Mouse (Mus musculus): ENCODE results near the gene Mettl15. TPM values are rescaled to one million over a fixed set of nuclear protein-coding genes. Genes with fewer than 3 reads are reported as not detected.
A peak's percentile ranks its signal among the peaks of the same experiment; 100 is the strongest.

Gene Mettl15
- polyA plus RNA-seq (2014; fragmentation: Nextera tagmentation; extraction: Ambion mirVana), result 10.6 and 11.5 TPM in 2 replicates

DNA sequence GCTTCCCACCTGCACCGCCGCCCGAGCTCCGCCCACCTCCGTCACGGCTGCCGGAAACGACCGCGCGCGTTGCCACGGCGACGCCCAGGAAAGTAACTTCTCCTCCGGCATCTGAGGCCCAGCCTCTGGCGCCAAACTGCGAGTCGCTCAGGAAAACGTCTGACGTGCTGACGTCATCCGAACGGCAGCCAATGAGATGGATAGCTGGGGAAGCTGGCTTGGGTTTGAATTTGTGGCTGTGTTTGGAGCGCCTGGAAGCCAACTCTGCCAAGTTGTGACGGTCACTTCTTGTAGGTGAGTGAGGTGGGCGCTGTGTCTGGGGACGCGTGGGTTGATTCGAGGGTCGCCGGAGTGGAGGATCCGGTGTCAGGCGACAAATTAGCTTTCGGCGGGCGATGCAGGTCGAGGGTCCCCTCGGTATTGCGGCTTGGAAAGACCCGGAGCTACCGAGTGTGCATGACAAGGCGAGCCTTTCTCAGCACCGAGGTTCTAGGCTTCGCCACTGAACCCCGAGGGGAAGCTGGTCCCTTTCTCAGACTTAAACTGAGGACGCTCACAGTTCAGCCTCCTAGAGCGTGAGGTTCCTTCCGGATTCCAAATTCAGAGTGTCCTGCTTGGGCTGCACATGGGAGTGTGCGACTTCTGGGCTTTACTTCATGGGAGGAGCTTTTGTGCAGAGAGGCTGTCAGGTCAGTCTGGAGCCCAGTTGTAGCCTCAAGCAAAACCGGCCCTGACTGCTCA lies at the start of gene Mettl15, which contains the start of gene Kif18a:
Gene Mettl15, minus strand, starts transcription at position 149 of the 741 bp plus-strand sequence.
Gene Kif18a, plus strand, starts transcription at position 139 of the 741 bp plus-strand sequence.
- under 1% methylated on average over 51 of the region's 51 CpGs for WGBS

GRCm38 (mm10) chr2:109311369-109311768 lies 30.8 kb upstream of the Mettl15 start:
- H3K27me3 ChIP-seq (ENCODE audit: control insufficient read depth, insufficient read depth, low read length), result no peaks in the 10 kb centered on the region
- no peaks in the 10 kb centered on the region for H3K4me1 ChIP-seq (replicated peaks; ENCODE audit: control insufficient read depth, insufficient read depth, low read length)
- WGBS, result 98% methylated on average over 5 of the region's 5 CpGs
- H3K36me3 ChIP-seq (replicated peaks; ENCODE audit: control insufficient read depth, insufficient read depth), result no peaks in the 10 kb centered on the region
- no peak overlapping the region for H3K4me2 ChIP-seq (replicated peaks)
- no peak overlapping the region for H3K4me3 ChIP-seq (replicated peaks; ENCODE audit: low read length)
- H3K27ac ChIP-seq, result no peak overlapping the region
- no peaks in the 10 kb centered on the region for H3K9me3 ChIP-seq (ENCODE audit: control insufficient read depth, low read length)
- ATAC-seq (ENCODE audit: low FRiP score) (no peak), DNase-seq (ENCODE audit: low spot score) (no peak)
- H3K9ac ChIP-seq, result no peak overlapping the region

More for the DNA sequence above, at the start of gene Mettl15, which contains the start of gene Kif18a:
- H3K4me3 ChIP-seq (replicated peaks; ENCODE audit: low read length), result peak within 1 kb of the TSS; percentile 61
- peak within 1 kb of the TSS; percentile 83 for H3K4me2 ChIP-seq (replicated peaks)
- ATAC-seq (ENCODE audit: low FRiP score), result peak; percentile 99
- H3K9me3 ChIP-seq (ENCODE audit: control insufficient read depth, low read length), result no peaks in the 10 kb centered on the region
- H3K27me3 ChIP-seq (ENCODE audit: control insufficient read depth, insufficient read depth, low read length), result no peaks in the 10 kb centered on the region
- DNase-seq (ENCODE audit: low spot score), result peak; percentile 97
- peak within 1 kb of the TSS; percentile 77 for H3K27ac ChIP-seq
- no peaks in the 10 kb centered on the region for H3K4me1 ChIP-seq (replicated peaks; ENCODE audit: control insufficient read depth, insufficient read depth, low read length)
- H3K36me3 ChIP-seq (replicated peaks; ENCODE audit: control insufficient read depth, insufficient read depth), result no peaks in the 10 kb centered on the region
- H3K9ac ChIP-seq, result peak within 1 kb of the TSS; percentile 69

- ATAC-seq (ENCODE audit: low FRiP score) (no peak), DNase-seq (ENCODE audit: low spot score) (no peak)
- Histone ChIP-seq H3K9me3 (ENCODE audit: control insufficient read depth, low read length) (no peaks in the 10 kb centered on the region), H3K4me3 (replicated peaks; ENCODE audit: low read length) (no peak overlapping the region), H3K9ac (no peak overlapping the region), H3K27ac (no peak overlapping the region), H3K4me2 (replicated peaks) (no peak overlapping the region), H3K36me3 (replicated peaks; ENCODE audit: control insufficient read depth, insufficient read depth) (no peaks in the 10 kb centered on the region), H3K4me1 (replicated peaks; ENCODE audit: control insufficient read depth, insufficient read depth, low read length) (no peaks in the 10 kb centered on the region), H3K27me3 (ENCODE audit: control insufficient read depth, insufficient read depth, low read length) (no peaks in the 10 kb centered on the region)
Observed at GRCm38 (mm10) chr2:109303638-109304037, 23.1 kb upstream of the Mettl15 start.

- H3K4me1 ChIP-seq (replicated peaks; ENCODE audit: control insufficient read depth, insufficient read depth, low read length), result no peaks in the 10 kb centered on the region
- WGBS, result 96% methylated on average over 3 of the region's 3 CpGs
- H3K27ac ChIP-seq, result no peak overlapping the region
- H3K4me3 ChIP-seq (replicated peaks; ENCODE audit: low read length), result no peak overlapping the region
- no peaks in the 10 kb centered on the region for H3K9me3 ChIP-seq (ENCODE audit: control insufficient read depth, low read length)
- H3K27me3 ChIP-seq (ENCODE audit: control insufficient read depth, insufficient read depth, low read length), result no peaks in the 10 kb centered on the region
- H3K36me3 ChIP-seq (replicated peaks; ENCODE audit: control insufficient read depth, insufficient read depth), result no peaks in the 10 kb centered on the region
- no peak overlapping the region for H3K4me2 ChIP-seq (replicated peaks)
- ATAC-seq (ENCODE audit: low FRiP score), result no peak
- no peak for DNase-seq (ENCODE audit: low spot score)
- H3K9ac ChIP-seq, result no peak overlapping the region
Observed at GRCm38 (mm10) chr2:109302234-109302633, 21.7 kb upstream of the Mettl15 start.

DNA sequence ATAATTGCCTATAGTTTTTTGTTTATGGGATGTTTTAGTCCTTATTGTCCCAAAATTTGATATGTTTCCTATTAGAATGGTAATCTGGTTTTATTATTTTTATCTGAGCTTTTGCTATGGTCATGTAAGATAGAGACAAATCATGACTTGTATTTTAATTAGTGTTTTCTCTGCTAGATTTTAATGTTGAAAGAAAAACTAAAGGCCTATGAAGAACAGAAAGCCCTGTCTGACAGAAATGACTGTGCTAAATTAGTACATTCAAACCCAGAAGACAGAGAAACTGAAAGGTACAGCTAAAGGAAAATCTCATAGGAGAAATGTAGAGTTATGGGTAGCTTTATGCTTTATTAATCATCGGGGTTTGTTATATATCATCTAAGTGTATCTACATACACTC lies 17.6 kb upstream of the Mettl15 start:
- no peak overlapping the region for H3K27ac ChIP-seq
- ATAC-seq (ENCODE audit: low FRiP score) (no peak), DNase-seq (ENCODE audit: low spot score) (no peak)
- no peak overlapping the region for H3K4me2 ChIP-seq (replicated peaks)
- no peaks in the 10 kb centered on the region for H3K27me3 ChIP-seq (ENCODE audit: control insufficient read depth, insufficient read depth, low read length)
- no peaks in the 10 kb centered on the region for H3K4me1 ChIP-seq (replicated peaks; ENCODE audit: control insufficient read depth, insufficient read depth, low read length)
- 100% methylated on average over 1 of the region's 1 CpGs for WGBS
- no peaks in the 10 kb centered on the region for H3K36me3 ChIP-seq (replicated peaks; ENCODE audit: control insufficient read depth, insufficient read depth)
- H3K4me3 ChIP-seq (replicated peaks; ENCODE audit: low read length), result no peak overlapping the region
- H3K9ac ChIP-seq, result no peak overlapping the region
- H3K9me3 ChIP-seq (ENCODE audit: control insufficient read depth, low read length), result no peaks in the 10 kb centered on the region

DNA sequence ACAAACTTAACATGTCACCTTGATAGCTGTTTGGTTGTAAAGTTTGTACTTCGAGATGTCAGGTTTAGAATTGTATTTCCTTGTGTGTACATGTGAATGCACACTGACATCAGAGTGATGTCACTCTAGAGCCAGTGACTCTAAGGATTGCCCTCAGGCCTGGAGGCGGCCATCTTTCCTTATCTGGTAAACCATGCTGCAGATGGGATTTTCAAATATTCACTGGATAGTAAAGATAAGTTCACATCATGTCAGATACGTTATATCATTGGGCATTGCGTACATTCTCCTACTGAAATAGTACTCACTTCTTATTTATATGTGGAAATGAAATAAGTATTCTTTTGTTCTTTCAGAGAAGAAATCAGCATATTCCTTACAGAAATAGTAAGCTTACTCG lies 15.7 kb upstream of the Mettl15 start:
- Histone ChIP-seq H3K4me3 (replicated peaks; ENCODE audit: low read length) (no peak overlapping the region), H3K4me1 (replicated peaks; ENCODE audit: control insufficient read depth, insufficient read depth, low read length) (no peaks in the 10 kb centered on the region), H3K27ac (no peak overlapping the region), H3K9ac (no peak overlapping the region), H3K4me2 (replicated peaks) (no peak overlapping the region), H3K27me3 (ENCODE audit: control insufficient read depth, insufficient read depth, low read length) (no peaks in the 10 kb centered on the region), H3K9me3 (ENCODE audit: control insufficient read depth, low read length) (no peaks in the 10 kb centered on the region), H3K36me3 (replicated peaks; ENCODE audit: control insufficient read depth, insufficient read depth) (no peaks in the 10 kb centered on the region)
- ATAC-seq (ENCODE audit: low FRiP score), result no peak
- no peak for DNase-seq (ENCODE audit: low spot score)
- 92% methylated on average over 5 of the region's 5 CpGs for WGBS

GRCm38 (mm10) chr2:109289327-109289726 lies 8.8 kb upstream of the Mettl15 start:
- Histone ChIP-seq H3K9ac (no peak overlapping the region), H3K9me3 (ENCODE audit: control insufficient read depth, low read length) (no peaks in the 10 kb centered on the region), H3K36me3 (replicated peaks; ENCODE audit: control insufficient read depth, insufficient read depth) (no peaks in the 10 kb centered on the region), H3K4me1 (replicated peaks; ENCODE audit: control insufficient read depth, insufficient read depth, low read length) (no peaks in the 10 kb centered on the region), H3K4me2 (replicated peaks) (no peak overlapping the region), H3K27ac (no peak overlapping the region), H3K4me3 (replicated peaks; ENCODE audit: low read length) (no peak overlapping the region), H3K27me3 (ENCODE audit: control insufficient read depth, insufficient read depth, low read length) (no peaks in the 10 kb centered on the region)
- ATAC-seq (ENCODE audit: low FRiP score) (no peak), DNase-seq (ENCODE audit: low spot score) (no peak)
- WGBS, result 95% methylated on average over 6 of the region's 6 CpGs

GRCm38 (mm10) chr2:109284121-109284520 lies 3.6 kb upstream of the Mettl15 start:
- Histone ChIP-seq H3K4me2 (replicated peaks) (no peak overlapping the region), H3K27ac (no peak overlapping the region), H3K9me3 (ENCODE audit: control insufficient read depth, low read length) (no peaks in the 10 kb centered on the region), H3K4me1 (replicated peaks; ENCODE audit: control insufficient read depth, insufficient read depth, low read length) (no peaks in the 10 kb centered on the region), H3K4me3 (replicated peaks; ENCODE audit: low read length) (no peak overlapping the region), H3K27me3 (ENCODE audit: control insufficient read depth, insufficient read depth, low read length) (no peaks in the 10 kb centered on the region), H3K9ac (no peak overlapping the region), H3K36me3 (replicated peaks; ENCODE audit: control insufficient read depth, insufficient read depth) (no peaks in the 10 kb centered on the region)
- DNase-seq (ENCODE audit: low spot score) (no peak), ATAC-seq (ENCODE audit: low FRiP score) (no peak)
- 93% methylated on average over 3 of the region's 3 CpGs for WGBS

DNA sequence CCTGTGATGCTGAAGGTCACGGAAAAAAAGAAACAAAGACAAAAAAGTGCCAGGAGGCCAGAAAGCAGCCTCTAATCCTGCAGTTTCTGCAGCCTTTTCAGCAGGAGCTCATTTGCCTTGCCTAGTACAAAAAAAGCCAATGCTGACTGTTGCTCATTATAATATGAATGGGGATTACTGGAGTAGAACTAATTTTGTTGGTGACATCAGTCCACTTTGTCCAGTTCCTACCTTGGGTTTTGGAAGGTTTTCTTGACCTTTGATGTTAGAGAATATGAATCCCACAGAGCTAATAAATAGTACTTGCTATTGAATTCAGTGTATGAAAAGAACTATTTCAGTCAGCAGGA lies 768 bp upstream of the Mettl15 start:
- Histone ChIP-seq H3K9me3 (ENCODE audit: control insufficient read depth, low read length) (no peaks in the 10 kb centered on the region), H3K9ac (peak overlapping the region; percentile 69), H3K27ac (peak overlapping the region; percentile 45; the same call in 1 of the 2 replicates), H3K4me1 (replicated peaks; ENCODE audit: control insufficient read depth, insufficient read depth, low read length) (no peaks in the 10 kb centered on the region), H3K27me3 (ENCODE audit: control insufficient read depth, insufficient read depth, low read length) (no peaks in the 10 kb centered on the region), H3K36me3 (replicated peaks; ENCODE audit: control insufficient read depth, insufficient read depth) (no peaks in the 10 kb centered on the region), H3K4me3 (replicated peaks; ENCODE audit: low read length) (peak overlapping the region; percentile 61), H3K4me2 (replicated peaks) (peak overlapping the region; percentile 83)
- DNase-seq (ENCODE audit: low spot score), result no peak
- 0% methylated on average over 1 of the region's 1 CpGs for WGBS
- no peak for ATAC-seq (ENCODE audit: low FRiP score)

DNA sequence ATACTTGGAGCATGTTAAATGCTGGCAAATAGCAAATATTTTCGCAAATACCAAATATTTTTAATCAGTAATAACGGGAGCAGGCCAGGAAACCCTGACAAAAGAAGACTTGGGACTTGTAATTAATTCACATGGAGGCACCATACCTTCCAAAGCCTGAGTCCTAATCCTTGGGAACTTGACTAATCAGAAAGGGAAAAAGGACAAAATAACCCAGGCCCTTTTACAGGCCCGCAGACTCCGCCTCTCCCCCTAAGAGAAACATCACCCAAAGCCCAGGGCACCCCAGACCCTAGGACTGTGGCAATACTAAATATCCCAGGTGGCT lies 312 bp downstream of the Mettl15 start:
- no peak for ATAC-seq (ENCODE audit: low FRiP score)
- H3K9ac ChIP-seq, result peak overlapping the region; percentile 69
- peak overlapping the region; percentile 77 for H3K27ac ChIP-seq
- 11% methylated on average over 4 of the region's 4 CpGs for WGBS
- H3K4me3 ChIP-seq (replicated peaks; ENCODE audit: low read length), result peak overlapping the region; percentile 61
- no peaks in the 10 kb centered on the region for H3K9me3 ChIP-seq (ENCODE audit: control insufficient read depth, low read length)
- peak overlapping the region; percentile 83 for H3K4me2 ChIP-seq (replicated peaks)
- H3K4me1 ChIP-seq (replicated peaks; ENCODE audit: control insufficient read depth, insufficient read depth, low read length), result no peaks in the 10 kb centered on the region
- no peak for DNase-seq (ENCODE audit: low spot score)
- no peaks in the 10 kb centered on the region for H3K27me3 ChIP-seq (ENCODE audit: control insufficient read depth, insufficient read depth, low read length)
- no peaks in the 10 kb centered on the region for H3K36me3 ChIP-seq (replicated peaks; ENCODE audit: control insufficient read depth, insufficient read depth)

Measured in hindbrain, embryonic 14.5 days (tissue).